Mouse (Mus musculus) forebrain, embryonic 11.5 days (tissue): ENCODE measurements around the gene 1700016D06Rik. TPM values are rescaled to one million over a fixed set of nuclear protein-coding genes. Genes with fewer than 3 reads are reported as not detected.
A peak's percentile ranks its signal among the peaks of the same experiment; 100 is the strongest.

Experiments used
- ATAC-seq: fragments of 200-750 bp; cut with Nextera tagmentation; replicated peaks from 2 replicates; pipeline ENCODE4 v1.8.0; 2017; ENCODE audit warnings: moderate TSS enrichment; ENCODE audit not compliant: low FRiP score
- DNase-seq: peaks from one replicate; pipeline ENCODE4 v3.0.0-alpha.2; 2017; ENCODE audit warnings: low spot score
- H3K27ac ChIP-seq: fragments of 300-500 bp; sonication (generic); 2 replicates; pipeline ENCODE4 v1.5.1; 2014; ENCODE audit warnings: low read depth, low read length
- H3K27me3 ChIP-seq: fragments of 300-500 bp; sonication (generic); 2 replicates; pipeline ENCODE4 v1.6.1; 2014; ENCODE audit warnings: mild to moderate bottlenecking, low read length, mixed read lengths; ENCODE audit not compliant: control insufficient read depth, insufficient read depth
- H3K36me3 ChIP-seq: fragments of 300-500 bp; sonication (generic); 2 replicates; pipeline ENCODE4 v1.6.1; 2014; ENCODE audit warnings: mild to moderate bottlenecking, low read length, moderate library complexity, mixed read lengths; ENCODE audit not compliant: control insufficient read depth, insufficient read depth
- H3K4me1 ChIP-seq: fragments of 300-500 bp; sonication (generic); replicated peaks from 2 replicates; pipeline ENCODE4 v1.6.1; 2014; ENCODE audit warnings: low read length, mixed read lengths; ENCODE audit not compliant: control insufficient read depth, insufficient read depth
- H3K4me2 ChIP-seq: fragments of 300-500 bp; sonication (generic); 2 replicates; pipeline ENCODE4 v1.6.1; 2014; ENCODE audit warnings: low read depth, mild to moderate bottlenecking, low read length, moderate library complexity, mixed read lengths; ENCODE audit not compliant: severe bottlenecking
- H3K4me3 ChIP-seq: fragments of 300-500 bp; sonication (generic); 2 replicates; pipeline ENCODE4 v1.5.1; 2014; ENCODE audit warnings: low read depth, low read length
- H3K9ac ChIP-seq: fragments of 300-500 bp; sonication (generic); 2 replicates; pipeline ENCODE4 v1.6.1; 2014; ENCODE audit warnings: low read length
- H3K9me3 ChIP-seq: fragments of 300-500 bp; sonication (generic); 2 replicates; pipeline ENCODE4 v1.6.1; 2016; ENCODE audit warnings: low read length, mixed read lengths; ENCODE audit not compliant: control insufficient read depth
- whole genome bisulfite sequencing: fragments of 180-500 bp; shearing (Covaris S2); extraction: QIAGEN DNeasy Blood & Tissue Kit; methylation state at CpG from one replicate; pipeline ENCODE4 v1.1.7; 2014; 5-methylcytosine and 5-hydroxymethylcytosine counted together
- microRNA-seq: library from miRNA; unstranded; fragments of <30 nt; microRNA quantifications from one replicate; pipeline ENCODE4, GENCODE M21; 2016; ENCODE audit not compliant: insufficient number of aligned reads
- polyA plus RNA-seq: library from polyadenylated mRNA; unstranded; fragments of >200 nt; fragmentation: Nextera tagmentation; extraction: Ambion mirVana; gene quantifications from 2 replicates; pipeline ENCODE4 v1.2.1, GENCODE M21; 2014

1700016D06Rik gene
- polyA plus RNA-seq, 1 experiment from 2014 or later, result not detected

- ATAC-seq, result no peak
- H3K36me3 ChIP-seq, result peaks cover 12% of the 10 kb centered on the region
- DNase-seq, result peak; percentile 21
Measured at GRCm38 (mm10) chr8:11625084-11625483, 75.8 kb downstream of the 1700016D06Rik start.

DNA sequence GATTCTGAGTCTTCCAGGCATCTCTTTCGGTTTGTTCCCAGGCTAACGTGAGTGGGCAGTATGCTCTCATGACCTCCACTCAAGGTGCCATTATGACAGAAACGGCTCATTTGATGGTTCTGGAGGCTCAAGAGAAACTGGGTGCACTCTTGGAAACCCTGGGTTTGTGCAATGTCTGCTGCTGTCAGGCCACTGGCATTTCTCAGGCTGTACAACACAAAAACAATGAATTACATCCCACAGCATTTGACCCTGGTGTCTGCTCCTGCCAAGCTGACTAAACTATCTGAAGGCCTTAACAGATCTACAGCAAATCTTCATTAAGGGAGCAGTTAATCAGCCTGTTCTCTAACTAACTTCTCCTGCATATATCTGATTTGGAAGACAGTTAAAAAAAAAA, 81.8 kb downstream of the 1700016D06Rik start:
- Histone ChIP-seq H3K9me3 (no peaks in the 10 kb centered on the region), H3K4me2 (no peak overlapping the region), H3K27ac (no peak overlapping the region), H3K4me1 (no peaks in the 10 kb centered on the region), H3K4me3 (no peak overlapping the region), H3K36me3 (peaks cover 16% of the 10 kb centered on the region), H3K9ac (no peak overlapping the region), H3K27me3 (no peaks in the 10 kb centered on the region)
- WGBS, result 93% methylated on average over 3 of the region's 3 CpGs
- ATAC-seq (no peak), DNase-seq (peak; percentile 38)

More at GRCm38 (mm10) chr8:11625084-11625483, 75.8 kb downstream of the 1700016D06Rik start:
- Histone ChIP-seq H3K4me1 (no peaks in the 10 kb centered on the region), H3K27me3 (no peaks in the 10 kb centered on the region), H3K27ac (no peak overlapping the region), H3K4me3 (no peak overlapping the region), H3K9ac (no peak overlapping the region), H3K9me3 (no peaks in the 10 kb centered on the region), H3K4me2 (no peak overlapping the region)
- 89% methylated on average over 4 of the region's 4 CpGs for WGBS

DNA sequence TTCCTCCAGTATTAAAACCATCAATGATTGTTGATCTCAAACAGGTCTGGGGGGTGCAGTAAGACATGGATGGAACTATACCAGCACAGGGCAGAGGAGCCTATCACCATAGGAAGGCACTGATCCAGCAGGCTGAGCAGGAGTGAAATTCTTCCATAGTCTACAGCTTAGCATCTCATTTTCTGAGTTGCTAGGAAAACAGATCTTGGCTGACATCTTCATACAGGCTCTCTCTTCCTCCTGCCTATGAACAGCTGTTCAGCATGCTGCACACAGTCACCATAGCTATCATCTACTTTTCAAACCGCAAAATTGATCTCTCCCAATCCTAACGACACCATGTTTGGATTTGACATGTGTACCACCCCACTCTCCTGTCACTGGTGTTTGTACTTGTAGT, 82.8 kb downstream of the 1700016D06Rik start:
- DNase-seq, result peak; percentile 28
- no peak overlapping the region for H3K27ac ChIP-seq
- H3K9ac ChIP-seq, result no peak overlapping the region
- H3K9me3 ChIP-seq, result no peaks in the 10 kb centered on the region
- no peaks in the 10 kb centered on the region for H3K27me3 ChIP-seq
- H3K4me3 ChIP-seq, result no peak overlapping the region
- peaks cover 18% of the 10 kb centered on the region for H3K36me3 ChIP-seq
- no peak overlapping the region for H3K4me2 ChIP-seq
- H3K4me1 ChIP-seq, result no peaks in the 10 kb centered on the region
- 92% methylated on average over 2 of the region's 2 CpGs for WGBS
- no peak for ATAC-seq

DNA sequence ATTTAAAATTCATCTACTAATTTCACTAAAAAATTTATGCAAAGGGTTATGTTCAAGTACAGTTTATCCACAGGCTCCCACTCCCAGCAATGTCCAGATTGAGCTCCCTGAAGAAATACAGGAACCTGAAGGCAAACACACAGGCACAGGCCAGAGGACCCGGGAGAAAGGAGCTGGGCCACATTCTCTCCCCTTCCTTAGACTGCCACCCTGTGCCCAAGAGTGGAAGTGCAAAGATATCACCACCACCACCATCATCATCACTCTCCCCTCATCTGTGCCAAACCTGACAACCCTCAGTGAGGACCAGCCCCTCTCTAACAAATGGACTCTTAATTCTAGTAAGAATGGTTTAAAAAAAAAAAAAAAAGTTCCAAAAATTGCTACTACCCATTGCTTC, 84.6 kb downstream of the 1700016D06Rik start:
- DNase-seq (peak; percentile 68), ATAC-seq (0 out of 2 replicates have a peak, but pooled peaks have one; percentile 24)
- Histone ChIP-seq H3K36me3 (peaks cover 23% of the 10 kb centered on the region), H3K9ac (no peak overlapping the region), H3K9me3 (no peaks in the 10 kb centered on the region), H3K27ac (no peak overlapping the region), H3K4me3 (no peak overlapping the region), H3K27me3 (no peaks in the 10 kb centered on the region), H3K4me1 (no peaks in the 10 kb centered on the region), H3K4me2 (no peak overlapping the region)
- WGBS, result 35% methylated on average over 1 of the region's 1 CpGs

DNA sequence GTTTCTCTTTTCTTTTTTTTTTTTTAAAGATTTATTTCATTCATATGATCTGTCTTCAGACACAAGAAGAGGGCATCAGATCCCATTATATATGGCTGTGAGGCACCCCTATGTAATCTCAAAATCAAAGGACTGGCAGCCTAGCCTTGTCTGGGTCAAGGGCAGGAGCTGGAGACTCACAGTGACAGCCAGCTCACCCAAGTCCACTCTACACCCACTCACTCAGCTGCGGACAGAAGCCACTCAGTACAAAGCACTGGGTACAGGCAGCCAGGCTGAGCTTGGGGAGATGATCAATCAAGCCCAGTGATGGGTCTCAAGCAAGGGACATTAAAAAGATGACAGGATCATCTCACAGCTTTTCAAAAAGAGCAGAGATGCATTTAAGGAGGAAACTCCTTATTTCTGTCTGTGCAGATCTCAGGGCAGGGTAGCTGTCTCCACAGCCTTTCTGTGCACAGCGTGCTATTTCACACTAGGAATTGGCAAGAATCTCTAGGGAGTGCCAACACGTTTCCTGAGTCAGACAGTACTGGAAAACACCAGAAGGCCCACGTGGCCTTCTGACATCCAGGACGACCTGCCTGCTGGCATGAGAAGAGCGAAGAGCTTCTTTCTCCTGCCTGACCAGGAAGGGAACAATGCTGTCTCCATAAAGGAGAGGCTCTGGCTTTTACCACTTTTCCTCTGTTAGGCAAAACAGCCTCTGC, 86.6 kb downstream of the 1700016D06Rik start:
- H3K9ac ChIP-seq, result no peak overlapping the region
- peaks cover 13% of the 10 kb centered on the region for H3K36me3 ChIP-seq
- H3K9me3 ChIP-seq, result no peaks in the 10 kb centered on the region
- DNase-seq (no peak), ATAC-seq (no peak)
- H3K4me3 ChIP-seq, result no peak overlapping the region
- H3K27me3 ChIP-seq, result no peaks in the 10 kb centered on the region
- no peaks in the 10 kb centered on the region for H3K4me1 ChIP-seq
- no peak overlapping the region for H3K4me2 ChIP-seq
- WGBS, result 92% methylated on average over 6 of the region's 6 CpGs
- H3K27ac ChIP-seq, result no peak overlapping the region

- no peaks in the 10 kb centered on the region for H3K27me3 ChIP-seq
- H3K9me3 ChIP-seq, result no peaks in the 10 kb centered on the region
- H3K4me3 ChIP-seq, result no peak overlapping the region
- peaks cover 7% of the 10 kb centered on the region; the same call in 1 of the 2 replicates for H3K36me3 ChIP-seq
- no peak overlapping the region for H3K4me2 ChIP-seq
- 96% methylated on average over 9 of the region's 9 CpGs for WGBS
- DNase-seq (no peak), ATAC-seq (no peak)
- no peak overlapping the region for H3K27ac ChIP-seq
- no peak overlapping the region for H3K9ac ChIP-seq
- H3K4me1 ChIP-seq, result no peaks in the 10 kb centered on the region
Measured at GRCm38 (mm10) chr8:11608848-11609247, 92.0 kb downstream of the 1700016D06Rik start.

Small RNAs within 50 kb of the gene (microRNA-seq; reads per million reads assigned to microRNA genes)
- 5.0 reads per million for gene Mir7238

Other genes starting within 250 kb of the 1700016D06Rik start
- gene Rab20, start 222.4 kb downstream of the 1700016D06Rik start, polyA plus RNA-seq, result 0.53 and 0.75 TPM in 2 replicates
- 99.2 and 110 TPM in 2 replicates for gene Naxd, start 203.6 kb downstream of the 1700016D06Rik start, polyA plus RNA-seq
- 19.9 and 21.6 TPM in 2 replicates for gene Cars2, start 150.3 kb downstream of the 1700016D06Rik start, polyA plus RNA-seq
- 42.9 and 46.8 TPM in 2 replicates for gene Ing1, start 145.5 kb downstream of the 1700016D06Rik start, polyA plus RNA-seq
- gene Ankrd10, start 65.3 kb downstream of the 1700016D06Rik start, polyA plus RNA-seq, result 133 and 143 TPM in 2 replicates
- 81.9 and 87.3 TPM in 2 replicates for gene Arhgef7, start 26.7 kb upstream of the 1700016D06Rik start, polyA plus RNA-seq
- gene Tex29, start 139.4 kb upstream of the 1700016D06Rik start, polyA plus RNA-seq, result 0.24 TPM in 1 of 2 replicates, not detected in the other